Mouse (Mus musculus) forebrain, embryonic 10.5 days (tissue): ENCODE measurements around the gene Dpf3. TPM values are rescaled to one million over a fixed set of nuclear protein-coding genes. Genes with fewer than 3 reads are reported as not detected.

Source experiments
- DNase-seq: peaks from one replicate; pipeline ENCODE4 v3.0.0-alpha.2; 2017; ENCODE audit warnings: low spot score; ENCODE audit errors: extremely low spot score
- H3K27ac ChIP-seq: fragments of 300-500 bp; sonication (generic); 2 replicates; pipeline ENCODE4 v1.5.1; 2016; ENCODE audit warnings: mild to moderate bottlenecking
- H3K27me3 ChIP-seq: fragments of 300-500 bp; sonication (generic); 2 replicates; pipeline ENCODE4 v1.6.1; 2016; ENCODE audit warnings: mild to moderate bottlenecking; ENCODE audit not compliant: poor library complexity, severe bottlenecking
- H3K36me3 ChIP-seq: fragments of 300-500 bp; sonication (generic); replicated peaks from 2 replicates; pipeline ENCODE4 v1.6.1; 2016; ENCODE audit warnings: mild to moderate bottlenecking, moderate library complexity
- H3K4me1 ChIP-seq: fragments of 300-500 bp; sonication (generic); 2 replicates; pipeline ENCODE4 v1.6.1; 2016
- H3K4me3 ChIP-seq: fragments of 300-500 bp; sonication (generic); 2 replicates; pipeline ENCODE4 v1.5.1; 2016; ENCODE audit warnings: mild to moderate bottlenecking, moderate library complexity
- H3K9me3 ChIP-seq: fragments of 300-500 bp; sonication (generic); 2 replicates; pipeline ENCODE4 v1.6.1; 2016; ENCODE audit warnings: mild to moderate bottlenecking, moderate library complexity
- WGBS: fragments of 180-500 bp; shearing (Covaris S2); methylation state at CpG from one replicate; pipeline ENCODE4 v1.1.7; 2016; 5-methylcytosine and 5-hydroxymethylcytosine counted together
- polyA plus RNA-seq: library from polyadenylated mRNA; unstranded; fragments of >200 nt; fragmentation: Nextera tagmentation; extraction: Ambion mirVana; gene quantifications from 2 replicates; pipeline ENCODE4 v1.2.1, GENCODE M21; 2016

Dpf3 gene
- polyA plus RNA-seq, 1 experiment from 2014 or later: 2.2 TPM

GRCm38 (mm10) chr12:83520311-83520890 lies 32.9 kb upstream of the Dpf3 start, which contains the start of gene Dcaf4:
Gene Dcaf4 (plus strand): TSS chr12:83520466.
- H3K4me3 ChIP-seq: peak within 1 kb of the TSS; percentile 77
- under 1% methylated on average over 32 of the region's 32 CpGs for WGBS
- peak; percentile 94 for DNase-seq
- H3K9me3 ChIP-seq: no peaks in the 10 kb centered on the region
- peaks cover 38% of the 10 kb centered on the region for H3K4me1 ChIP-seq
- no peaks in the 10 kb centered on the region for H3K27me3 ChIP-seq
- peak within 1 kb of the TSS; percentile 87 for H3K27ac ChIP-seq
- no peaks in the 10 kb centered on the region for H3K36me3 ChIP-seq

GRCm38 (mm10) chr12:83517580-83517979 lies 30.1 kb upstream of the Dpf3 start:
- Histone ChIP-seq H3K4me1 (peaks cover 37% of the 10 kb centered on the region), H3K27me3 (no peaks in the 10 kb centered on the region), H3K36me3 (no peaks in the 10 kb centered on the region), H3K4me3 (no peak overlapping the region), H3K27ac (no peak overlapping the region), H3K9me3 (no peaks in the 10 kb centered on the region)
- no peak for DNase-seq
- WGBS: 87% methylated on average over 3 of the region's 3 CpGs

GRCm38 (mm10) chr12:83514216-83514615 lies 26.7 kb upstream of the Dpf3 start:
- Histone ChIP-seq H3K27ac (no peak overlapping the region), H3K4me3 (no peak overlapping the region), H3K4me1 (peaks cover 21% of the 10 kb centered on the region), H3K27me3 (no peaks in the 10 kb centered on the region), H3K9me3 (no peaks in the 10 kb centered on the region), H3K36me3 (no peaks in the 10 kb centered on the region)
- no peak for DNase-seq
- WGBS: 83% methylated on average over 4 of the region's 4 CpGs

GRCm38 (mm10) chr12:83513185-83513584 lies 25.7 kb upstream of the Dpf3 start:
- DNase-seq: no peak
- Histone ChIP-seq H3K9me3 (no peaks in the 10 kb centered on the region), H3K27me3 (no peaks in the 10 kb centered on the region), H3K4me1 (peaks cover 21% of the 10 kb centered on the region), H3K27ac (peak overlapping the region; percentile 35; the same call in 1 of the 2 replicates), H3K36me3 (no peaks in the 10 kb centered on the region), H3K4me3 (no peak overlapping the region)
- WGBS: 48% methylated on average over 5 of the region's 5 CpGs

GRCm38 (mm10) chr12:83512783-83513182 lies 25.3 kb upstream of the Dpf3 start:
- 47% methylated on average over 4 of the region's 4 CpGs for WGBS
- Histone ChIP-seq H3K27ac (peak overlapping the region; percentile 35), H3K4me3 (no peak overlapping the region)

GRCm38 (mm10) chr12:83510586-83510985 lies 23.1 kb upstream of the Dpf3 start:
- H3K4me3 ChIP-seq: no peak overlapping the region
- H3K4me1 ChIP-seq: peaks cover 15% of the 10 kb centered on the region
- H3K36me3 ChIP-seq: no peaks in the 10 kb centered on the region
- H3K27me3 ChIP-seq: no peaks in the 10 kb centered on the region
- no peak overlapping the region for H3K27ac ChIP-seq
- WGBS: 84% methylated on average over 5 of the region's 5 CpGs
- no peak for DNase-seq
- no peaks in the 10 kb centered on the region for H3K9me3 ChIP-seq

More at GRCm38 (mm10) chr12:83512783-83513182, 25.3 kb upstream of the Dpf3 start:
- Histone ChIP-seq H3K27me3 (no peaks in the 10 kb centered on the region), H3K4me1 (peaks cover 21% of the 10 kb centered on the region), H3K36me3 (no peaks in the 10 kb centered on the region), H3K9me3 (no peaks in the 10 kb centered on the region)
- DNase-seq: no peak

GRCm38 (mm10) chr12:83506543-83506942 lies 19.0 kb upstream of the Dpf3 start:
- Histone ChIP-seq H3K9me3 (no peaks in the 10 kb centered on the region), H3K36me3 (no peaks in the 10 kb centered on the region), H3K27me3 (peaks cover 4% of the 10 kb centered on the region; the same call in 1 of the 2 replicates), H3K4me3 (no peak overlapping the region), H3K4me1 (0 out of 2 replicates have a peak, but pooled peaks cover 3% of the 10 kb centered on the region), H3K27ac (no peak overlapping the region)
- 84% methylated on average over 10 of the region's 10 CpGs for WGBS
- DNase-seq: no peak

- H3K9me3 ChIP-seq: no peaks in the 10 kb centered on the region
- H3K27me3 ChIP-seq: peaks cover 11% of the 10 kb centered on the region
- WGBS: 6% methylated on average over 9 of the region's 9 CpGs
- no peak overlapping the region for H3K4me3 ChIP-seq
- DNase-seq: peak; percentile 61
- H3K36me3 ChIP-seq: no peaks in the 10 kb centered on the region
- 0 out of 2 replicates have a peak, but pooled peaks cover 3% of the 10 kb centered on the region for H3K4me1 ChIP-seq
- H3K27ac ChIP-seq: no peak overlapping the region
Measured at GRCm38 (mm10) chr12:83502190-83502589, 14.7 kb upstream of the Dpf3 start.

- Histone ChIP-seq H3K27me3 (peaks cover 11% of the 10 kb centered on the region), H3K27ac (no peak overlapping the region), H3K9me3 (no peaks in the 10 kb centered on the region), H3K4me3 (no peak overlapping the region), H3K4me1 (peaks cover 9% of the 10 kb centered on the region), H3K36me3 (no peaks in the 10 kb centered on the region)
- WGBS: 83% methylated on average over 5 of the region's 5 CpGs
- no peak for DNase-seq
Measured at GRCm38 (mm10) chr12:83499256-83499655, 11.7 kb upstream of the Dpf3 start.

- no peak for DNase-seq
- no peaks in the 10 kb centered on the region for H3K36me3 ChIP-seq
- H3K4me3 ChIP-seq: no peak overlapping the region
- WGBS: 81% methylated on average over 3 of the region's 3 CpGs
- H3K9me3 ChIP-seq: no peaks in the 10 kb centered on the region
- H3K27me3 ChIP-seq: peaks cover 14% of the 10 kb centered on the region
- no peak overlapping the region for H3K27ac ChIP-seq
- H3K4me1 ChIP-seq: peaks cover 9% of the 10 kb centered on the region
Measured at GRCm38 (mm10) chr12:83497959-83498358, 10.4 kb upstream of the Dpf3 start.

GRCm38 (mm10) chr12:83496736-83497135 lies 9.2 kb upstream of the Dpf3 start:
- Histone ChIP-seq H3K27me3 (peaks cover 12% of the 10 kb centered on the region), H3K36me3 (no peaks in the 10 kb centered on the region), H3K4me1 (peaks cover 5% of the 10 kb centered on the region), H3K27ac (no peak overlapping the region), H3K9me3 (no peaks in the 10 kb centered on the region), H3K4me3 (no peak overlapping the region)
- DNase-seq: no peak
- 90% methylated on average over 6 of the region's 6 CpGs for WGBS

- DNase-seq: no peak
- Histone ChIP-seq H3K27me3 (peaks cover 8% of the 10 kb centered on the region), H3K9me3 (peaks cover 2% of the 10 kb centered on the region; the same call in 1 of the 2 replicates), H3K4me3 (no peak overlapping the region), H3K27ac (no peak overlapping the region), H3K4me1 (peaks cover 5% of the 10 kb centered on the region), H3K36me3 (no peaks in the 10 kb centered on the region)
- WGBS: 78% methylated on average over 4 of the region's 4 CpGs
Measured at GRCm38 (mm10) chr12:83496336-83496735, 8.8 kb upstream of the Dpf3 start.

- Histone ChIP-seq H3K9me3 (peaks cover 6% of the 10 kb centered on the region; the same call in 1 of the 2 replicates), H3K27ac (no peak overlapping the region), H3K4me1 (peaks cover 5% of the 10 kb centered on the region), H3K36me3 (no peaks in the 10 kb centered on the region), H3K4me3 (no peak overlapping the region), H3K27me3 (peaks cover 4% of the 10 kb centered on the region; the same call in 1 of the 2 replicates)
- no peak for DNase-seq
- 71% methylated on average over 9 of the region's 9 CpGs for WGBS
Measured at GRCm38 (mm10) chr12:83495961-83496282, 8.4 kb upstream of the Dpf3 start.
